Mouse (Mus musculus) lung, adult 2 months (tissue): ENCODE data around the gene Pappa2. TPM values are rescaled to one million over a fixed set of nuclear protein-coding genes. Genes with fewer than 3 reads are reported as not detected.

Experiments
- DNase-seq: peaks from one replicate; pipeline ENCODE4 v3.0.0; 2022
- H3K4me1 ChIP-seq: fragments of 200-500 bp; 2 replicates; pipeline ENCODE4 v1.6.1; 2011; ENCODE audit warnings: low read length; ENCODE audit not compliant: control insufficient read depth, insufficient read depth
- H3K4me3 ChIP-seq: fragments of 200-500 bp; replicated peaks from 2 replicates; pipeline ENCODE3; 2011; ENCODE audit warnings: low read depth, mild to moderate bottlenecking, control low read depth, low read length; ENCODE audit errors: extremely low read depth
- CTCF ChIP-seq: fragments of 200-500 bp; IDR thresholded peaks from 2 replicates; pipeline ENCODE4 v1.5.1; 2011; ENCODE audit warnings: mild to moderate bottlenecking, low read length, control low read depth; ENCODE audit not compliant: insufficient read depth
- POLR2A ChIP-seq: fragments of 200-500 bp; IDR thresholded peaks from 2 replicates; pipeline ENCODE4 v1.6.1; 2011; ENCODE audit warnings: low read depth, mild to moderate bottlenecking, control low read depth, low read length, borderline replicate concordance; ENCODE audit errors: extremely low read depth
- WGBS: fragments of 180-500 bp; shearing (Covaris S2); methylation state at CpG from one replicate; pipeline ENCODE4 v1.1.7; 2018; 5-methylcytosine and 5-hydroxymethylcytosine counted together
- polyA plus RNA-seq: library from polyadenylated mRNA; depleted of rRNA; stranded (reverse); fragments of >200 nt; gene quantifications from 2 replicates; pipeline ENCODE4 v1.2.3, GENCODE M21; 2012; rRNA removed

Gene Pappa2
- 0.12 and 0.21 TPM in 2 replicates for polyA plus RNA-seq

GRCm38 (mm10) chr1:158980390-158980789, at the start of gene Pappa2:
TSS of gene Pappa2 (minus strand) at chr1:158980490.
- DNase-seq = no peak
- TF ChIP-seq POLR2A = no peak
- no peak for TF ChIP-seq CTCF
- Histone ChIP-seq H3K4me3 (no peak within 1 kb of the TSS), H3K4me1 (no peaks in the 10 kb centered on the region)
- 33% methylated on average over 1 of the region's 1 CpGs for WGBS

- no peak for DNase-seq
- H3K4me3 ChIP-seq = no peak overlapping the region
- TF ChIP-seq CTCF (no peak), POLR2A (no peak)
- WGBS = 80% methylated on average over 2 of the region's 2 CpGs
- no peaks in the 10 kb centered on the region for H3K4me1 ChIP-seq
Measured at GRCm38 (mm10) chr1:159029106-159029505, 48.8 kb upstream of the Pappa2 start.

GRCm38 (mm10) chr1:159014940-159015660, 34.8 kb upstream of the Pappa2 start:
- no peaks in the 10 kb centered on the region for H3K4me1 ChIP-seq

GRCm38 (mm10) chr1:158987042-158987441, 6.8 kb upstream of the Pappa2 start:
- no peaks in the 10 kb centered on the region for H3K4me1 ChIP-seq
- TF ChIP-seq CTCF (no peak), POLR2A (no peak)
- no peak for DNase-seq
- H3K4me3 ChIP-seq = no peak overlapping the region
- WGBS = 66% methylated on average over 3 of the region's 3 CpGs

More at GRCm38 (mm10) chr1:159014940-159015660, 34.8 kb upstream of the Pappa2 start:
- no peak for DNase-seq
- H3K4me3 ChIP-seq = no peak overlapping the region
- WGBS = 73% methylated on average over 5 of the region's 5 CpGs
- TF ChIP-seq POLR2A = no peak
- TF ChIP-seq CTCF = no peak

GRCm38 (mm10) chr1:158962340-158962739, 17.9 kb downstream of the Pappa2 start:
- TF ChIP-seq POLR2A (no peak), CTCF (no peak)
- no peak for DNase-seq
- Histone ChIP-seq H3K4me3 (no peak overlapping the region), H3K4me1 (no peaks in the 10 kb centered on the region)
- 45% methylated on average over 5 of the region's 5 CpGs for WGBS

- WGBS = 43% methylated on average over 4 of the region's 4 CpGs
- no peak for DNase-seq
- Histone ChIP-seq H3K4me1 (no peaks in the 10 kb centered on the region), H3K4me3 (no peak overlapping the region)
- no peak for TF ChIP-seq POLR2A
Measured at GRCm38 (mm10) chr1:158960984-158961383, 19.3 kb downstream of the Pappa2 start.

GRCm38 (mm10) chr1:158960549-158960948, 19.7 kb downstream of the Pappa2 start:
- 17% methylated on average over 8 of the region's 8 CpGs for WGBS
- TF ChIP-seq CTCF (no peak), POLR2A (no peak)
- DNase-seq = no peak
- H3K4me1 ChIP-seq = no peaks in the 10 kb centered on the region
- no peak overlapping the region for H3K4me3 ChIP-seq

GRCm38 (mm10) chr1:158956361-158956760, 23.9 kb downstream of the Pappa2 start:
- Histone ChIP-seq H3K4me1 (no peaks in the 10 kb centered on the region), H3K4me3 (no peak overlapping the region)
- 86% methylated on average over 7 of the region's 7 CpGs for WGBS
- TF ChIP-seq POLR2A (no peak), CTCF (no peak)
- DNase-seq = no peak

GRCm38 (mm10) chr1:158954785-158955184, 25.5 kb downstream of the Pappa2 start:
- H3K4me3 ChIP-seq = no peak overlapping the region
- TF ChIP-seq CTCF = no peak
- 51% methylated on average over 6 of the region's 6 CpGs for WGBS
- no peak for DNase-seq
- H3K4me1 ChIP-seq = no peaks in the 10 kb centered on the region

- peak; percentile 50 for DNase-seq
- Histone ChIP-seq H3K4me1 (no peaks in the 10 kb centered on the region), H3K4me3 (no peak overlapping the region)
- WGBS = 39% methylated on average over 6 of the region's 6 CpGs
- no peak for TF ChIP-seq POLR2A
- TF ChIP-seq CTCF = peak; percentile 65
Measured at GRCm38 (mm10) chr1:158953479-158954207, 26.6 kb downstream of the Pappa2 start.
